Mouse (Mus musculus): ENCODE data around the gene Hand2. TPM values are rescaled to one million over a fixed set of nuclear protein-coding genes. Genes with fewer than 3 reads are reported as not detected.

Gene Hand2
- polyA plus RNA-seq (2015; fragmentation: Nextera tagmentation; extraction: Ambion mirVana): 9.4 and 9.8 TPM in 2 replicates

DNA sequence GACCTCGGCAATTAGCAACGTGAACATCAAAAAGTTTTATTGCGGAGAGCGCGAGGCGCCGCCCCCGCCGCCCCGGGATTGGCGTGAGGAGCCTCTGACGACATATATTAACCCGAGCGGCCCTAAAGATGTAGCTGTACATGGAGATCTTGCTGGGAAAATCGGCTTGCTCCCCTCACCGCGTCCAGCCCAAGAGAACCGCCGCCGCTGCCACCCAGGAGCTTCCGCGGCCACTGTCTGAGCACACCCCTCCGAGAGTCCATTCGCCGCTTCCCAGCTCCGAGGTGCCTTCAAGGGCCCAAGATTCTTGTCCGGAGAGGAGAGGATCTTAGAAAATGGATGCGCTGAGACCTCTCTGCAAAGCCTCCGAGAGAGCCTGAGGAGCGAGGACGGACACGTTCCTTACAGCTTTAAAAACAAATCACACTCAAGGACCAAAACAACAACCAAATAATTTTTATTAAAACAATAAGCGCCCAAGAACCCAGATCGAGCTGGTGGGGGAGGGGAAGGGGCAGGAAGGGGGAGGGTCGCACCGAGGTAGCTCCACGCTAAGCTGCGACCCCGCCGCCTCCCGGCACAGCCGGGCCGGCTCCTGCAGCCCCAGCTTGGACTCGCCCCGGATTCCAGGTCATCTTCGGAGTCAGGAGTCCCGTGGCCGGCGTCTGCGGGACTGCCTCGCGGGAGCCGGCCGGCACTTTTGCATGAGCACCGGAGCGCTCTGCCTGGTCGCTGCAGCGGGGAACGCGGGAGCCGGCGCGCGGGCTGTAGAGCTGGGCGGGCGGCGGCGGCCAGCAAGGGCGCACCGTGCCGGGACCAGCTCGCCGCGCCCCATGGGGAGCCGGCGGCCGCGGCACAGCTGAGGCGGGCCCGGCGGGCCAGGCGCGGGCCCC, at the start of gene Hand2:
TSS of gene Hand2 (plus strand) at position 133 of the 893 bp plus-strand sequence.
- Histone ChIP-seq H3K4me3 (replicated peaks) (peak within 1 kb of the TSS; percentile 55), H3K9me3 (no peaks in the 10 kb centered on the region), H3K27me3 (replicated peaks) (peaks cover 45% of the 10 kb centered on the region), H3K4me2 (peak within 1 kb of the TSS; percentile 52), H3K9ac (peak within 1 kb of the TSS; percentile 55), H3K36me3 (no peaks in the 10 kb centered on the region), H3K27ac (peak within 1 kb of the TSS; percentile 85), H3K4me1 (0 out of 2 replicates have a peak, but pooled peaks cover 7% of the 10 kb centered on the region)
- peak; percentile 72 for ATAC-seq (ENCODE audit: insufficient read depth, low FRiP score, low read depth)
- WGBS: under 1% methylated on average over 62 of the region's 83 CpGs

- no peak for ATAC-seq (ENCODE audit: insufficient read depth, low FRiP score, low read depth)
- no peak overlapping the region for H3K4me3 ChIP-seq (replicated peaks)
- H3K9me3 ChIP-seq: no peaks in the 10 kb centered on the region
- H3K4me2 ChIP-seq: no peak overlapping the region
- no peaks in the 10 kb centered on the region for H3K36me3 ChIP-seq
- 64% methylated on average over 3 of the region's 3 CpGs for WGBS
- H3K27ac ChIP-seq: no peak overlapping the region
- H3K9ac ChIP-seq: no peak overlapping the region
- H3K27me3 ChIP-seq (replicated peaks): no peaks in the 10 kb centered on the region
- H3K4me1 ChIP-seq: no peaks in the 10 kb centered on the region
Observed at GRCm38 (mm10) chr8:57273055-57273454, 47.7 kb upstream of the Hand2 start.

DNA sequence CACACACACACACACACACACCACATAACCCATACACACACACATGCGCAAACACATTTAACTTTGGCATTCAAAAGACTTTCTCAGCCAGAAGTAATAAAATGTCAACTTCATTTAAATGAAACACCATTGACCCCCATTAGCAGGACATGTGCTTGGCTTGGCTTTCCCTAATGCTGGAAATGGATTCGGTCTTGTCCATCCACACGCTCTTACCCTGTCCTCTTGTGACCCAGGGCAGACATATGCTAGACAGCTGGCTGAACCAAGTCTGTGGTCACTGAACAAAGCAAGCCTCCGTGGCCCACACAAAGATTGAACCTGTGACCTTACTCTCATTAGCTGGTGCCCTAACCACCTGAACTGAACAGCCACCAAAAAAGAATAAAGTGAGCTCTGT, 27.3 kb upstream of the Hand2 start:
- no peaks in the 10 kb centered on the region for H3K36me3 ChIP-seq
- H3K27ac ChIP-seq: no peak overlapping the region
- H3K4me3 ChIP-seq (replicated peaks): no peak overlapping the region
- no peaks in the 10 kb centered on the region for H3K27me3 ChIP-seq (replicated peaks)
- no peaks in the 10 kb centered on the region for H3K4me1 ChIP-seq
- no peak overlapping the region for H3K4me2 ChIP-seq
- no peak overlapping the region for H3K9ac ChIP-seq
- ATAC-seq (ENCODE audit: insufficient read depth, low FRiP score, low read depth): no peak
- no peaks in the 10 kb centered on the region for H3K9me3 ChIP-seq
- WGBS: 64% methylated on average over 4 of the region's 4 CpGs

DNA sequence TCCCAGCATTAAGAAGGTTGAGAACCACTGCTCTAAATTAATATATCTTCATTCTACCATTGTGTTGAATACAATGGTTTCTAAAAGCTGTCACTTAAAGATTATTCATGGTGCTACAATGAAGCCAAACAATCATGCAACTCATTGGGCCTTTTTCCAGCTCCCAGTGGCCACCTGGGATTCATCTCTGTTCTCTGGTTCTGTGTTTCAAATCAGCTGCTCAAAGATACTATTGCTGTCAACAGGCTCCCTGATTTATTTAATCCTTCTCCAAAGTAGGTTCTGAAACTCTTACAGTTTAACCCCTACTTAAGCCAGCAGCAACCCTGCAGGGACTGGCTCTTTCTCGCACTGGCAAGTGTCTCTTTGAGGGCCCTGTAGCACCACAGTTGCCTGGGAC, 17.3 kb upstream of the Hand2 start:
- no peak overlapping the region for H3K9ac ChIP-seq
- no peak overlapping the region for H3K4me2 ChIP-seq
- ATAC-seq (ENCODE audit: insufficient read depth, low FRiP score, low read depth): no peak
- no peaks in the 10 kb centered on the region for H3K27me3 ChIP-seq (replicated peaks)
- H3K27ac ChIP-seq: no peak overlapping the region
- H3K4me3 ChIP-seq (replicated peaks): no peak overlapping the region
- H3K4me1 ChIP-seq: no peaks in the 10 kb centered on the region
- H3K36me3 ChIP-seq: no peaks in the 10 kb centered on the region
- 66% methylated on average over 1 of the region's 1 CpGs for WGBS
- H3K9me3 ChIP-seq: no peaks in the 10 kb centered on the region

DNA sequence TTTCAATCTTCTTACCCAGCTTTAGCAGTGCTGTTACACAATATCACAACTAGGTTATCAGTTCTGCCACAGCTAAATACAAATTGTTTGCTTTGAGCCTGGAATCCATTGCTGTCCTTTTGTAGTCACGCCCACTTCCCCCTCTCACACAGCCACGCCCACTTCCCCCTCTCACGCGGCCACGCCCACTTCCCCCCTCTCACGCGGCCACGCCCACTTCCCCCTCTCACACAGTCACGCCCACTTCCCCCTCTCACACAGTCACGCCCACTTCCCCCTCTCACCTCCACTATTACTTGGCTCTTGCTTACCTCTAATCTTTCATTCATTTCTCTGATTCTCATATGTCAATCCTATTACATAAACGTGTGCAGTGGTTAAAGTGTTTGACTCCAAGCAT, 15.8 kb upstream of the Hand2 start:
- H3K4me1 ChIP-seq: no peaks in the 10 kb centered on the region
- 54% methylated on average over 11 of the region's 11 CpGs for WGBS
- no peaks in the 10 kb centered on the region for H3K36me3 ChIP-seq
- H3K4me2 ChIP-seq: no peak overlapping the region
- H3K4me3 ChIP-seq (replicated peaks): no peak overlapping the region
- no peaks in the 10 kb centered on the region for H3K9me3 ChIP-seq
- no peak overlapping the region for H3K27ac ChIP-seq
- ATAC-seq (ENCODE audit: insufficient read depth, low FRiP score, low read depth): no peak
- no peaks in the 10 kb centered on the region for H3K27me3 ChIP-seq (replicated peaks)
- H3K9ac ChIP-seq: no peak overlapping the region

GRCm38 (mm10) chr8:57306441-57306840, 14.3 kb upstream of the Hand2 start:
- H3K36me3 ChIP-seq: no peaks in the 10 kb centered on the region
- no peaks in the 10 kb centered on the region; the same call in 1 of the 2 replicates for H3K27me3 ChIP-seq (replicated peaks)
- H3K4me2 ChIP-seq: no peak overlapping the region
- no peaks in the 10 kb centered on the region for H3K9me3 ChIP-seq
- no peaks in the 10 kb centered on the region for H3K4me1 ChIP-seq
- H3K4me3 ChIP-seq (replicated peaks): no peak overlapping the region
- H3K27ac ChIP-seq: no peak overlapping the region
- H3K9ac ChIP-seq: no peak overlapping the region
- 73% methylated on average over 1 of the region's 1 CpGs for WGBS
- no peak for ATAC-seq (ENCODE audit: insufficient read depth, low FRiP score, low read depth)

GRCm38 (mm10) chr8:57309844-57310485, 10.8 kb upstream of the Hand2 start:
- H3K4me3 ChIP-seq (replicated peaks): no peak overlapping the region
- H3K9ac ChIP-seq: no peak overlapping the region
- 66% methylated on average over 1 of the region's 1 CpGs for WGBS
- H3K9me3 ChIP-seq: no peaks in the 10 kb centered on the region
- no peak overlapping the region for H3K4me2 ChIP-seq
- H3K4me1 ChIP-seq: no peaks in the 10 kb centered on the region
- H3K27me3 ChIP-seq (replicated peaks): peaks cover 13% of the 10 kb centered on the region; the same call in 1 of the 2 replicates
- no peak overlapping the region for H3K27ac ChIP-seq
- H3K36me3 ChIP-seq: no peaks in the 10 kb centered on the region
- no peak for ATAC-seq (ENCODE audit: insufficient read depth, low FRiP score, low read depth)

GRCm38 (mm10) chr8:57312031-57312981, 8.5 kb upstream of the Hand2 start:
- Histone ChIP-seq H3K27ac (peak overlapping the region; percentile 45; the same call in 1 of the 2 replicates), H3K4me1 (no peaks in the 10 kb centered on the region), H3K4me3 (replicated peaks) (peak overlapping the region; percentile 30), H3K9ac (no peak overlapping the region), H3K4me2 (peak overlapping the region; percentile 60), H3K27me3 (replicated peaks) (peaks cover 16% of the 10 kb centered on the region; the same call in 1 of the 2 replicates), H3K9me3 (no peaks in the 10 kb centered on the region), H3K36me3 (no peaks in the 10 kb centered on the region)
- 2% methylated on average over 30 of the region's 30 CpGs for WGBS
- no peak; the same call in 1 of the 2 replicates for ATAC-seq (ENCODE audit: insufficient read depth, low FRiP score, low read depth)

GRCm38 (mm10) chr8:57313583-57313982, 7.2 kb upstream of the Hand2 start:
- H3K4me1 ChIP-seq: no peaks in the 10 kb centered on the region
- H3K9me3 ChIP-seq: no peaks in the 10 kb centered on the region
- H3K4me3 ChIP-seq (replicated peaks): no peak overlapping the region
- H3K27ac ChIP-seq: no peak overlapping the region
- H3K27me3 ChIP-seq (replicated peaks): peaks cover 25% of the 10 kb centered on the region
- H3K9ac ChIP-seq: no peak overlapping the region
- 42% methylated on average over 10 of the region's 10 CpGs for WGBS
- H3K36me3 ChIP-seq: no peaks in the 10 kb centered on the region
- no peak for ATAC-seq (ENCODE audit: insufficient read depth, low FRiP score, low read depth)
- H3K4me2 ChIP-seq: 0 out of 2 replicates have a peak overlapping the region, but pooled peaks have one; percentile 3

DNA sequence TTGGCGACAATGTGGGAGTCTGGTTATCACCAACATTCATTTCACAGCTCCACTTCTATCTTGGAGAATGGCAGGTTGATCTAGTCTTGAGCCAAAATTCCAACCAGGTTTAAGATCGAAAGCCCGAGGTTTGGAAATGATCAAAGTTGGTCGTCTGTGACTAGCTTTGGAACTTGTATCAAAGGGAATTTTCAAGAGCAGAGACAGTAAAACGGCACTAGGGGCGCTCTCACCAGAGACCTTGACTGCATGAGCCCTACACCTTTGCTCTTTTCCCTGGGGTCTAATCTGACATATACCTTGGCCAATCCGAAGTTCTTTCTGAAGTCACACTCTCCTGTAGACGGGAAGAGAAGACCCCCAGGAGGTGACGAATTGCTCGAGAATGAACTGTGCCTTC, 6.6 kb upstream of the Hand2 start:
- 26% methylated on average over 10 of the region's 10 CpGs for whole genome bisulfite sequencing
- Histone ChIP-seq H3K9ac (no peak overlapping the region), H3K9me3 (no peaks in the 10 kb centered on the region), H3K27ac (no peak overlapping the region), H3K4me2 (no peak overlapping the region), H3K36me3 (no peaks in the 10 kb centered on the region), H3K4me1 (no peaks in the 10 kb centered on the region), H3K4me3 (replicated peaks) (no peak overlapping the region), H3K27me3 (replicated peaks) (peaks cover 26% of the 10 kb centered on the region)
- ATAC-seq (ENCODE audit: insufficient read depth, low FRiP score, low read depth): no peak

GRCm38 (mm10) chr8:57315471-57315870, 5.3 kb upstream of the Hand2 start:
- Histone ChIP-seq H3K27me3 (replicated peaks) (peaks cover 29% of the 10 kb centered on the region), H3K4me1 (no peaks in the 10 kb centered on the region), H3K4me2 (no peak overlapping the region), H3K9me3 (no peaks in the 10 kb centered on the region), H3K27ac (no peak overlapping the region), H3K9ac (no peak overlapping the region), H3K4me3 (replicated peaks) (no peak overlapping the region), H3K36me3 (no peaks in the 10 kb centered on the region)
- 35% methylated on average over 3 of the region's 3 CpGs for WGBS
- no peak for ATAC-seq (ENCODE audit: insufficient read depth, low FRiP score, low read depth)

Measured in stomach, embryonic 15.5 days (tissue).